Mouse (Mus musculus): ENCODE measurements at regions not wholly inside any gene's neighbourhood (a gene's known extent, or its start where the extent isn't known, plus 50 kb on each side); places are given as distances from the start of the nearest gene placed in this dataset.
A peak's percentile ranks its signal among the peaks of the same experiment; 100 is the strongest.

GRCm38 (mm10) chr6:78899952-78900351, 431.3 kb upstream of the Reg3g start:
- DNase-seq (ENCODE audit: extremely low spot score in 1 of 2, low spot score in 1 of 2), result peak in 1 of 2 experiments; percentile 41

GRCm38 (mm10) chr6:78892730-78893129, 424.1 kb upstream of the Reg3g start:
- DNase-seq (ENCODE audit: extremely low spot score in 1 of 2, low spot score in 1 of 2), result no peak

- DNase-seq (ENCODE audit: extremely low spot score in 1 of 2, low spot score in 1 of 2), result no peak
Measured at GRCm38 (mm10) chr6:78863031-78863430, 394.4 kb upstream of the Reg3g start.

- DNase-seq (ENCODE audit: extremely low spot score in 1 of 2, low spot score in 1 of 2), result no peak
Measured at GRCm38 (mm10) chr6:78841261-78841660, 372.6 kb upstream of the Reg3g start.

DNA sequence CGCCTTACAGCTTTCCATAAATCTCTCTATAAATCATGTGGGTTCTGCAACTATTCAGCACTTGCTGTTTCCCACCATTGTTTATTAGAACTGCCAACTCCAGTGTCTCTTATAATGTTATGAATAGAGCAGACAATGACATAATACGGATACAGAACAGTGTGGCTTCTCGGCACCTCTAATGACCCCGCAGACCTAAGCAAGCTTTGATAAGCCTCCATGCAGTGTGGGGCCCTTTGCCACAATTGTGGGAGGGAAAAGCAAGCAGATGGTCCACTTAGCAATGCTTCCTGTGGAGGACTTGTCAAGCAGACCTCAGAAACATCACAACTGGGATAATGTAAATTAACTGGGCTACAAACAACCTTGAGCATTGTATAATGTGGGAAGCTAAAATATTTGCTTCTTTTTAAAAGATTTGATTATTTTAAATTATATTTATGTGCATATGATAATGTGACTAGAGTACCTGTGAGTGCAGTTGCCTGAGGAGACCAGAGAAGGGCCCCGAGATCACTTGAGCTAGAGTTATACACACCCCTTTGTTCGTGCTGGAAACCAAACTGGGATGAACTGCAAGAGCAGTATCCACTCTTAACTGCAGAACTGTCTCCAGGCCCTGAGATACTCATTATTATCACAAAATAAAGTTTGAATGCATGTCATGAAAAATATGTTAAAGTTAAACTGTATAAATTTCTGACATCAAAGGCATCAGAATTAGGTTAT, 357.4 kb upstream of the Reg3g start:
- DNase-seq (ENCODE audit: extremely low spot score in 1 of 2, low spot score in 1 of 2), result no peak

GRCm38 (mm10) chr6:78821251-78821650, 352.6 kb upstream of the Reg3g start:
- DNase-seq (ENCODE audit: extremely low spot score in 1 of 2, low spot score in 1 of 2), result no peak

DNA sequence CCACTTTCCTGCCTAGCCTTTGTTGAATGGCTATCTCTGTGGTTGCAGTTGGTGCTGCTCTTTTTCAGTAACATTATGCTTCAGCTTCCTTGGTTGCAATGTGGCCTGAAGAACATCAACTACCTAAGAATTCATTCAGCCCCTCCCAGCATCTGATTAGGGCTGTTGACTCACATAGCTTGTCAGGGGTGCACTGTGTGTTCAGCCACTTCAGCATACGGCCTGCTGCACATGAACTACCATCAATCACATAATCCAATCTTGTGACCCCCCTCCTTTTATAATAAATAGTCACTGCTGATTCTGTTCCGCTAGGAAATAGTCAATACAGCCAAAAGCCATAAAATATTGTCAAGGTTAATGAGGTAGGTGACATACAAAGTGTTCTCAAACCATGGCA, 328.3 kb upstream of the Reg3g start:
- no peak for DNase-seq (ENCODE audit: extremely low spot score in 1 of 2, low spot score in 1 of 2)

GRCm38 (mm10) chr6:78788972-78789371, 320.3 kb upstream of the Reg3g start:
- DNase-seq (ENCODE audit: extremely low spot score in 1 of 2, low spot score in 1 of 2), result no peak

DNA sequence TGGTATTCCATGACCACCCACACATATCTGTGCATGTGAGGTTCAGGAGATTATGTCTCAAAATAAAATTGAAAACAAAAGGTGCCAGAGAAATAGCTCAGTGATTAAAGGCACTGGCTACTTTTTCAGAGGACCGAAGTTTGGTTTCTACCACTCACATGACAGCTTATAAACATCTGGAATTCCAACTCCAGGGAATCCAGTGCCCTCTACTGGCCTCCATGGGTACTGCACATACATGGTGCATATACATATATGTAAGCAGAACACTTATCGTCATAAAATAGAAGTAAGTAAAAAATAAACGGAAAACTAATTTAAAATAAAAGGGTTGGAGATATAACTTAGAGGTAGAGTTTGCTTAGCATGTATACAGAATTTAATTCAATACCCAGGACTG, 288.9 kb upstream of the Reg3g start:
- no peak for DNase-seq (ENCODE audit: extremely low spot score in 1 of 2, low spot score in 1 of 2)

Data from layer of hippocampus, postnatal 25 days (tissue).